Mouse (Mus musculus) gastrocnemius, postnatal 14 days (tissue): ENCODE data around the gene Hk1. TPM values are rescaled to one million over a fixed set of nuclear protein-coding genes. Genes with fewer than 3 reads are reported as not detected.
A peak's percentile ranks its signal among the peaks of the same experiment; 100 is the strongest.

ENCODE experiments used
- DNase-seq: peaks from one replicate; pipeline ENCODE4 v3.0.0; 2021; ENCODE audit warnings: mixed read lengths
- intact Hi-C: fragments of 180-260 bp; cut with DNase I; formaldehyde crosslinking; loops from one replicate; pipeline ENCODE4 v1.15.1; 2025; ENCODE audit warnings: low total_unique reads
- long read RNA-seq, 2 experiments: library from polyadenylated mRNA; stranded (forward); transcript quantifications; one replicate each; pipeline ENCODE4 v2.0.0; 2021
- total RNA-seq, 2 experiments: library from RNA; stranded (reverse); gene quantifications; 2 replicates each; pipeline ENCODE4 v1.2.3; 2021

The Hk1 gene
- total RNA-seq = 10 to 100 TPM; 12.6 to 16.3 TPM
- long read RNA-seq, experiment 1, full-length matches to known transcripts = 16 of 18 reads
- long read RNA-seq, experiment 1, partial matches to known transcripts = 2 of 18 reads
- long read RNA-seq, experiment 1, other reads (novel, unspliced or antisense) = 0 of 18 reads
- long read RNA-seq, experiment 2, full-length matches to known transcripts = 21 of 27 reads
- long read RNA-seq, experiment 2, partial matches to known transcripts = 4 of 27 reads
- long read RNA-seq, experiment 2, other reads (novel, unspliced or antisense) = 2 of 27 reads

- DNase-seq = no peak
- intact Hi-C loops = no loop called here
Measured at GRCm38 (mm10) chr10:62379808-62380207, at the start of gene Hk1. Gene Hk1, minus strand, starts transcription at chr10:62379908.

- DNase-seq = no peak
- intact Hi-C loops = no loop called here
Measured at GRCm38 (mm10) chr10:62425081-62425871, 45.6 kb upstream of the Hk1 start.

GRCm38 (mm10) chr10:62422255-62422654 lies 42.5 kb upstream of the Hk1 start, which contains the start of gene Hkdc1:
Gene Hkdc1, minus strand, starts transcription at chr10:62422491.
- intact Hi-C loops = no loop called here
- DNase-seq = no peak

GRCm38 (mm10) chr10:62421127-62421526 lies 41.4 kb upstream of the Hk1 start:
- intact Hi-C loops = no loop called here

GRCm38 (mm10) chr10:62420399-62420798 lies 40.7 kb upstream of the Hk1 start:
- no peak for DNase-seq
- intact Hi-C loops = no loop called here

More at GRCm38 (mm10) chr10:62421127-62421526, 41.4 kb upstream of the Hk1 start:
- DNase-seq = no peak

- intact Hi-C loops = no loop called here
- no peak for DNase-seq
Measured at GRCm38 (mm10) chr10:62419422-62419821, 39.7 kb upstream of the Hk1 start.

- no peak for DNase-seq
- intact Hi-C loops = no loop called here
Measured at GRCm38 (mm10) chr10:62418831-62419356, 39.2 kb upstream of the Hk1 start.

GRCm38 (mm10) chr10:62413606-62413982 lies 33.9 kb upstream of the Hk1 start:
- DNase-seq = no peak
- intact Hi-C loops = no loop called here

- intact Hi-C loops = no loop called here
Measured at GRCm38 (mm10) chr10:62412906-62413605, 33.3 kb upstream of the Hk1 start.

GRCm38 (mm10) chr10:62411431-62412410 lies 32.0 kb upstream of the Hk1 start:
- DNase-seq = no peak
- intact Hi-C loops = loop anchor here (2.0 kb wide), 1 partner anchor 135 kb away; no protein-coding TSS in a partner anchor

More at GRCm38 (mm10) chr10:62412906-62413605, 33.3 kb upstream of the Hk1 start:
- no peak for DNase-seq

- intact Hi-C loops = loop anchor here (2.0 kb wide), 1 partner anchor 134 kb away; no protein-coding TSS in a partner anchor
- peak; percentile 64 for DNase-seq
Measured at GRCm38 (mm10) chr10:62410943-62411342, 31.2 kb upstream of the Hk1 start.

- peak; percentile 79 for DNase-seq
- intact Hi-C loops = loop anchor here (10.0 kb wide), 1 partner anchor 60 kb away; no protein-coding TSS in a partner anchor
Measured at GRCm38 (mm10) chr10:62404901-62405300, 25.2 kb upstream of the Hk1 start.

- intact Hi-C loops = loop anchor here (10.0 kb wide), 1 partner anchor 57 kb away; no protein-coding TSS in a partner anchor
- peak; percentile 66 for DNase-seq
Measured at GRCm38 (mm10) chr10:62401641-62402111, 22.0 kb upstream of the Hk1 start.

- no peak for DNase-seq
- intact Hi-C loops = no loop called here
Measured at GRCm38 (mm10) chr10:62383011-62383410, 3.3 kb upstream of the Hk1 start.

GRCm38 (mm10) chr10:62380936-62381335 lies 1.2 kb upstream of the Hk1 start:
- intact Hi-C loops = no loop called here
- DNase-seq = no peak

GRCm38 (mm10) chr10:62358827-62359226 lies 20.9 kb downstream of the Hk1 start:
- no peak for DNase-seq
- intact Hi-C loops = no loop called here

- DNase-seq = peak; percentile 36
- intact Hi-C loops = no loop called here
Measured at GRCm38 (mm10) chr10:62356105-62356730, 23.5 kb downstream of the Hk1 start.

GRCm38 (mm10) chr10:62345147-62345546 lies 34.6 kb downstream of the Hk1 start:
- intact Hi-C loops = loop anchor here (10.0 kb wide), 1 partner anchor 60 kb away; no protein-coding TSS in a partner anchor
- no peak for DNase-seq
